Mouse (Mus musculus) heart, adult 2 months (tissue): ENCODE results near the gene Ctnna3.

Experiments
- EP300 ChIP-seq: fragments of 200-500 bp; IDR thresholded peaks from 2 replicates; pipeline ENCODE4 v1.6.1; 2011; ENCODE audit warnings: low read depth, low read length, control low read depth; ENCODE audit not compliant: insufficient read depth
- POLR2A ChIP-seq: fragments of 200-500 bp; IDR thresholded peaks from 2 replicates; pipeline ENCODE4 v1.6.1; 2011; ENCODE audit warnings: mild to moderate bottlenecking, low read depth, low read length, control low read depth; ENCODE audit not compliant: insufficient read depth

DNA sequence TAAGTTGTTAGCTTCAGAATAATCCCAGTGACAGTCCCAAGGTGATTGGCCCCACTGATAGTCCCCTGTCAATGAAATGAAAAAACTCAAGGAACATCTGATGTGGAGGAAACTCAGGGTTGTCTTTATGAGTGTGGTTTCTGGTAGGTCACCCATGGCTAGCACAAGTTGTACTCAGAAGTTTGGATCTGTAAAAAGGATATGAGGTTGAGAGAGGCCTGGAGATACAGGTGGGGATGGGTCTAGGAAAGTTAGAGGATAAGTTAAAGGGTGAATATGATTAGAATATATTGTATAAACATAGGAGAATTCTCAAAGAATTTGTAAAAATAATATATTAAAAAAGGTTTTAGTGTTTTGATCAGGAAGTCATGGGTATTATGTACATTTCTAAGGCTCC is 497.4 kb downstream of the Ctnna3 start, which contains the start of gene Gm10118:
- TF ChIP-seq POLR2A (no peak), EP300 (no peak)
